Mouse (Mus musculus) limb, embryonic 11.5 days (tissue): ENCODE measurements at regions not wholly inside any gene's neighbourhood (a gene's known extent, or its start where the extent isn't known, plus 50 kb on each side); places are given as distances from the start of the nearest gene placed in this dataset.
A peak's percentile ranks its signal among the peaks of the same experiment; 100 is the strongest.
"Not testable (repeated sequence)": the region's sequence is repeated elsewhere in the genome, so short reads cannot be mapped to it uniquely, and the experiment has no call there.

ENCODE experiments used
- ATAC-seq: fragments of 200-750 bp; cut with Nextera tagmentation; 2 replicates; pipeline ENCODE4 v1.8.0; 2017; ENCODE audit warnings: low read depth; ENCODE audit not compliant: insufficient number of reproducible peaks, low FRiP score, low TSS enrichment
- DNase-seq: peaks from one replicate; pipeline ENCODE4 v3.0.0-alpha.2; 2015; ENCODE audit warnings: low spot score
- H3K27ac ChIP-seq: fragments of 300-500 bp; sonication (generic); replicated peaks from 2 replicates; pipeline ENCODE4 v1.5.1; 2014; ENCODE audit warnings: low read depth, mild to moderate bottlenecking, low read length
- H3K27me3 ChIP-seq: fragments of 300-500 bp; sonication (generic); 2 replicates; pipeline ENCODE4 v1.6.1; 2014; ENCODE audit warnings: mild to moderate bottlenecking, low read length, mixed read lengths; ENCODE audit not compliant: control insufficient read depth, insufficient read depth
- H3K36me3 ChIP-seq: fragments of 300-500 bp; sonication (generic); 2 replicates; pipeline ENCODE4 v1.6.1; 2014; ENCODE audit warnings: mild to moderate bottlenecking, low read length, moderate library complexity, mixed read lengths; ENCODE audit not compliant: control insufficient read depth, insufficient read depth
- H3K4me1 ChIP-seq: fragments of 300-500 bp; sonication (generic); 2 replicates; pipeline ENCODE4 v1.6.1; 2014; ENCODE audit warnings: low read length, mixed read lengths; ENCODE audit not compliant: control insufficient read depth, insufficient read depth
- H3K4me2 ChIP-seq: fragments of 300-500 bp; sonication (generic); 2 replicates; pipeline ENCODE4 v1.6.1; 2014; ENCODE audit warnings: low read depth, mild to moderate bottlenecking, moderate library complexity; ENCODE audit not compliant: severe bottlenecking
- H3K4me3 ChIP-seq: fragments of 300-500 bp; sonication (generic); 2 replicates; pipeline ENCODE4 v1.5.1; 2014; ENCODE audit warnings: low read depth, low read length
- H3K9ac ChIP-seq: fragments of 300-500 bp; sonication (generic); 2 replicates; pipeline ENCODE4 v1.6.1; 2014; ENCODE audit warnings: mild to moderate bottlenecking, low read length
- H3K9me3 ChIP-seq: fragments of 300-500 bp; sonication (generic); 2 replicates; pipeline ENCODE4 v1.6.1; 2016; ENCODE audit warnings: low read length; ENCODE audit not compliant: control insufficient read depth
- WGBS: fragments of 180-500 bp; shearing (Covaris S2); extraction: QIAGEN DNeasy Blood & Tissue Kit; methylation state at CpG from one replicate; pipeline ENCODE4 v1.1.7; 2014; 5-methylcytosine and 5-hydroxymethylcytosine counted together

DNA sequence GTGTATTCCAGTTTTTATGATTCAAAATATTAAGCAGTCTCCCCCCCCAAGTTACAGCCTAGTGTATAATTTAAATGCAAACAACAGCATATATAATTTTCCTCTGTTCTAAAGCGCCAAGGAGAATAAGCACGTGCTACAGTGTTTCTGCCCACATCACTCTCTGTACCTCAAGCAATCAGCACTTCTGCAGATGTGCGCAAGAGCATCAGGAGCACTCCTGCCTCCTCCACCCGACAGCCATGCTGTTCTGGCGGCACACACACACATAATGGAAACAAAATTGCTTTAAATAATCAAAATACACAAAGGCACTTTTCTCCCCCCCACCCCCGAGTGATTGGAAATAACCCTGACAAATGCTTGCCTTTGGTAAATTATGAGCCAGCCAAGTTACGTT is 78.5 kb upstream of the Adgrl2 start:
- ATAC-seq, result no peak
- no peak for DNase-seq
- H3K4me3 ChIP-seq, result no peak overlapping the region
- H3K27ac ChIP-seq, result no peak overlapping the region
- no peak overlapping the region for H3K9ac ChIP-seq
- H3K27me3 ChIP-seq, result no peaks in the 10 kb centered on the region
- no peaks in the 10 kb centered on the region for H3K9me3 ChIP-seq
- H3K36me3 ChIP-seq, result no peaks in the 10 kb centered on the region
- 77% methylated on average over 7 of the region's 7 CpGs for WGBS
- no peak overlapping the region for H3K4me2 ChIP-seq
- no peaks in the 10 kb centered on the region for H3K4me1 ChIP-seq

DNA sequence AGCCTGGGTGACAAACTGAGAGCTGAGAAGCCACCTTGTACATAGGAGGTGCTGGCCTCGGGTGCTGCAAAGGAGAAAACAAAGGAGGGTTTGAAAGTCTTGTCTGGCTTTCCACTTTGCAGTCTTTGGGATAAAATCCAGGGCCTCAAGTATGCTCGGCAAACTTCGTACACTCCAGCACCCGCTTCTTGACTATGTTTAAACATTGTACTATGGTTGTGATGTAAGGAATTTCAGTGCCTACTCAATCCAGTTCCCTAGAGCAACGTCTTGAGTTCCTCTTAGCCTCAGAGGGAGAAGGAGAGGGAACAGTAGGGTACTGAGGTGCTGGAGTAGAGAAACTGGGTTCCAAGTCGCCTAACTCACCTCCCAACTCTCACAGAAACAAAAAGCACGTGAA is 77.4 kb upstream of the Adgrl2 start:
- ATAC-seq, result no peak
- H3K27me3 ChIP-seq, result no peaks in the 10 kb centered on the region
- H3K4me2 ChIP-seq, result no peak overlapping the region
- no peak overlapping the region for H3K9ac ChIP-seq
- DNase-seq, result no peak
- H3K4me3 ChIP-seq, result no peak overlapping the region
- no peak overlapping the region for H3K27ac ChIP-seq
- no peaks in the 10 kb centered on the region for H3K9me3 ChIP-seq
- WGBS, result 82% methylated on average over 7 of the region's 7 CpGs
- H3K4me1 ChIP-seq, result no peaks in the 10 kb centered on the region
- no peaks in the 10 kb centered on the region for H3K36me3 ChIP-seq

DNA sequence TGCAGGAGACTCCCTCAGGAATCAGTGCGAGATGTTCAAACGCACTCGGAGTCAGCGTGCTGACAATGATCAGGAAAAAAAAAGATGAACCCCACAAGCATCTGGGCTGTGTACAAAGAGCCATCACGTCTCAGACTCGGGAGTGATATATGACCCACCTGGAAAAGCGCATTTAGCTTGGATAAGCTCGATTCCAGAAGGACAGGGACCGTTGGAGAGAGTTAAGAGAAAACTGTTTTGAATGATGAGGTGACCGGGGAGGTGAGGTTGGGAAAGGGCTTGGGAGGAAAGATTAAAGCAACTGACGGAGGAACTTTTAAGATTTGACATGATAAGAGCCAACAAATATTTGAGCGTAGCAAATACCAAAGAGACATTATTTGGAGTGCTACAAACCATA is 64.7 kb upstream of the Adgrl2 start:
- DNase-seq (no peak), ATAC-seq (no peak)
- H3K4me3 ChIP-seq, result no peak overlapping the region
- H3K27me3 ChIP-seq, result no peaks in the 10 kb centered on the region
- no peak overlapping the region for H3K9ac ChIP-seq
- no peaks in the 10 kb centered on the region for H3K4me1 ChIP-seq
- H3K9me3 ChIP-seq, result no peaks in the 10 kb centered on the region
- 20% methylated on average over 12 of the region's 12 CpGs for WGBS
- H3K36me3 ChIP-seq, result no peaks in the 10 kb centered on the region
- no peak overlapping the region for H3K27ac ChIP-seq
- no peak overlapping the region for H3K4me2 ChIP-seq

GRCm38 (mm10) chr3:149052295-149052902 is 62.0 kb upstream of the Adgrl2 start:
- H3K4me3 ChIP-seq, H3K9me3 ChIP-seq, H3K36me3 ChIP-seq, H3K27me3 ChIP-seq, H3K9ac ChIP-seq, H3K27ac ChIP-seq, DNase-seq, H3K4me2 ChIP-seq, H3K4me1 ChIP-seq: not testable (repeated sequence)
- ATAC-seq, result peak; percentile 60; the same call in 1 of the 2 replicates
- 98% methylated on average over 1 of the region's 1 CpGs for WGBS

DNA sequence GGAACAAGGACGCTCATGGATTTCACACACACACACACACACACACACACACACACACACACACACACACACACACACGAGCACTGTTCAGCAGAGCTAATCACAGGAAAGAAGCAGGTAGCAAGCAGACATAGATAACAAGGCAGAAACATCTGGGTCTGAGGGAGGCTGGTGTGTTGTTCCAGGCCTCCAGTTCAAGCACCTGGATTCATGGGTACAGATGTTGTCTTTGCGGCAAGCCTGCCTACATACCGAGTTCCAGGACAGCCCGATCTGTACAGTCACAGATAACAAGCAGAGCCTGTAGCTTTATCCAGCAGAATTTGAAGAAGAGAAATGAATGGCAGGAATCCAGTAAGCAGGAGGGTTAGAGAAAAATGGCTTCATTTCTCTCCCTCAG is 55.0 kb upstream of the Adgrl2 start:
- Histone ChIP-seq H3K4me3 (no peak overlapping the region), H3K4me2 (no peak overlapping the region), H3K36me3 (no peaks in the 10 kb centered on the region), H3K27ac (no peak overlapping the region), H3K9ac (no peak overlapping the region), H3K9me3 (no peaks in the 10 kb centered on the region), H3K27me3 (no peaks in the 10 kb centered on the region), H3K4me1 (peaks cover 15% of the 10 kb centered on the region)
- DNase-seq (no peak), ATAC-seq (no peak)
- 81% methylated on average over 5 of the region's 5 CpGs for WGBS

DNA sequence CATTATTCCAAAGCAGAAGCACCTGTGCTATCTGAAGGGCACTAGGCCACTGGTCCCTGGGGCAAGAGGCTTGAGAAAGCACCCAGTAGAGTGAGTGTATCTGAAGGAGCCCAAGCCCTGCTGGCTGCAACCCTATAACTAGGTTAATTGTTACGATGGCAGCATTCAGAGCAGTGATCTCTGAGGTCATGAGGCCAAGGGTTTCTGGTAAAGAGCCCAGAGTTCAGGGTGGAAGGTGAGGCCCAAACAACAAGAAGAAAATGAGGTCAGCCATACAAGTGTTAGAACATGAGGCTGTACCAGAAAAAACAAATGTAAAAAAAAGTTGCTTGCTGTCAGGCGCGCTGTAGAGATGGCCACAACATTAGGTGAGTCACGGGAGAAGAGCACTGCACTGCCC is 53.5 kb upstream of the Adgrl2 start:
- Histone ChIP-seq H3K9ac (no peak overlapping the region), H3K4me1 (peaks cover 15% of the 10 kb centered on the region), H3K36me3 (no peaks in the 10 kb centered on the region), H3K4me3 (no peak overlapping the region), H3K4me2 (no peak overlapping the region), H3K27ac (no peak overlapping the region), H3K9me3 (no peaks in the 10 kb centered on the region), H3K27me3 (no peaks in the 10 kb centered on the region)
- 83% methylated on average over 4 of the region's 4 CpGs for WGBS
- no peak for ATAC-seq
- no peak for DNase-seq

- H3K4me2 ChIP-seq, result no peak overlapping the region; the same call in 1 of the 2 replicates
- DNase-seq, result peak; percentile 68
- WGBS, result 18% methylated on average over 9 of the region's 9 CpGs
- H3K27me3 ChIP-seq, result no peaks in the 10 kb centered on the region
- peak; percentile 75; the same call in 1 of the 2 replicates for ATAC-seq
- H3K4me3 ChIP-seq, result no peak overlapping the region
- no peak overlapping the region for H3K9ac ChIP-seq
- no peaks in the 10 kb centered on the region for H3K9me3 ChIP-seq
- H3K36me3 ChIP-seq, result no peaks in the 10 kb centered on the region
- H3K27ac ChIP-seq, result no peak overlapping the region
- H3K4me1 ChIP-seq, result peaks cover 15% of the 10 kb centered on the region
Measured at GRCm38 (mm10) chr3:149042527-149042926, 52.2 kb upstream of the Adgrl2 start.

- no peak for ATAC-seq
- Histone ChIP-seq H3K4me2 (no peak overlapping the region), H3K4me1 (peaks cover 15% of the 10 kb centered on the region), H3K4me3 (no peak overlapping the region), H3K9ac (no peak overlapping the region), H3K9me3 (no peaks in the 10 kb centered on the region), H3K27ac (no peak overlapping the region), H3K27me3 (no peaks in the 10 kb centered on the region), H3K36me3 (no peaks in the 10 kb centered on the region)
- DNase-seq, result peak; percentile 16
- WGBS, result 38% methylated on average over 3 of the region's 3 CpGs
Measured at GRCm38 (mm10) chr3:149041188-149041587, 50.8 kb upstream of the Adgrl2 start.
